In genomic region chr2:28995436-28995835, GRCm38 (mm10) we compare ENCODE assay signal across 21 mouse cellular contexts. TPM values are rescaled to one million over a fixed set of nuclear protein-coding genes. Genes with fewer than 3 reads are reported as not detected.
DNase-seq lines count a peak whose midpoint lies in the region; ATAC-seq lines count a peak whose summit lies in the region.
"Had no signal": no experiment of that assay in that cellular context is flagged by ENCODE, and none has a peak within 500 bp of the region (broad histone marks: within the 10 kb centered on the region; RNA-seq: fewer than 3 reads in every experiment).

No protein-coding gene starts in this region.

- H3K4me1 ChIP-seq in hindbrain, embryonic 16.5 days (ENCODE audit: control insufficient read depth, insufficient read depth, low read depth, low read length): peaks cover 12% of the 10 kb centered on the region
- peaks cover 36% of the 10 kb centered on the region for H3K4me1 ChIP-seq in midbrain, embryonic 13.5 days (replicated peaks)
- H3K4me1 ChIP-seq: heart, embryonic 13.5 days had no signal

- intact Hi-C loops in left cerebral cortex, postnatal 4 days (cut with DNase I): no loop called here
- intact Hi-C loops in left cerebral cortex, postnatal 14 days (cut with DNase I): no loop called here

- no peak overlapping the region for H3K4me3 ChIP-seq in hindbrain, embryonic 16.5 days (ENCODE audit: low read length)
- no peak overlapping the region for H3K4me3 ChIP-seq in midbrain, embryonic 13.5 days (replicated peaks)
- H3K4me3 ChIP-seq: heart, adult 2 months; heart, embryonic 13.5 days; myocyte had no signal

- H3K9me3 ChIP-seq in hindbrain, embryonic 16.5 days (ENCODE audit: control insufficient read depth, low read length): no peaks in the 10 kb centered on the region
- no peaks in the 10 kb centered on the region for H3K9me3 ChIP-seq in midbrain, embryonic 13.5 days
- H3K9me3 ChIP-seq: heart, embryonic 13.5 days had no signal

- 28% methylated on average over 4 of the region's 4 CpGs for WGBS in hindbrain, embryonic 16.5 days
- 25% methylated on average over 4 of the region's 4 CpGs for WGBS in midbrain, embryonic 13.5 days

- ATAC-seq in hindbrain, embryonic 16.5 days: peak; percentile 46; the same call in 1 of the 2 replicates
- peak; percentile 54; the same call in 1 of the 2 replicates for ATAC-seq in midbrain, embryonic 13.5 days
- ATAC-seq: activated CD4-positive, CD25-positive, alpha-beta regulatory T cell, adult 4 months; forebrain, postnatal 0 days; intestine, postnatal 0 days had no signal

- no peak overlapping the region for H3K4me2 ChIP-seq in hindbrain, embryonic 16.5 days (ENCODE audit: low read length)
- H3K4me2 ChIP-seq in midbrain, embryonic 13.5 days (replicated peaks): no peak overlapping the region
- H3K4me2 ChIP-seq: heart, embryonic 13.5 days had no signal

- H3K27ac ChIP-seq in hindbrain, embryonic 16.5 days (ENCODE audit: low read depth, low read length): no peak overlapping the region
- 0 out of 2 replicates have a peak overlapping the region, but pooled peaks have one; percentile 9 for H3K27ac ChIP-seq in midbrain, embryonic 13.5 days
- H3K27ac ChIP-seq: heart, adult 2 months; heart, embryonic 13.5 days had no signal

- peak; percentile 61 for DNase-seq in left cerebral cortex, postnatal 4 days
- DNase-seq in left cerebral cortex, postnatal 14 days (ENCODE audit: low spot score in 2 of 2): no peak
- peak; percentile 55 for DNase-seq in retina, postnatal 1 day
- DNase-seq in layer of hippocampus, postnatal 14 days (ENCODE audit: low spot score in 2 of 2): no peak
- no peak for DNase-seq in ovary, postnatal 10 days (ENCODE audit: low spot score)
- DNase-seq: adrenal gland, postnatal 14 days; cerebellum, adult 9-10 months; forebrain, postnatal 0 days; gastrocnemius, postnatal 36 days; heart, adult 2 months; heart, postnatal 14 days; lung, postnatal 4 days; thymus, postnatal 25 days had no signal

- no peak overlapping the region for H3K9ac ChIP-seq in hindbrain, embryonic 16.5 days (ENCODE audit: low read depth, low read length)
- H3K9ac ChIP-seq in midbrain, embryonic 13.5 days (replicated peaks): no peak overlapping the region
- H3K9ac ChIP-seq: forebrain, postnatal 0 days; heart, embryonic 13.5 days had no signal

- H3K27me3 ChIP-seq in hindbrain, embryonic 16.5 days (replicated peaks; ENCODE audit: control insufficient read depth, insufficient read depth, low read length): 0 out of 2 replicates have a peak, but pooled peaks cover 2% of the 10 kb centered on the region
- peaks cover 16% of the 10 kb centered on the region; the same call in 1 of the 2 replicates for H3K27me3 ChIP-seq in midbrain, embryonic 13.5 days

- no peaks in the 10 kb centered on the region for H3K36me3 ChIP-seq in hindbrain, embryonic 16.5 days (ENCODE audit: control insufficient read depth, insufficient read depth, low read length)
- H3K36me3 ChIP-seq in midbrain, embryonic 13.5 days: no peaks in the 10 kb centered on the region
- H3K36me3 ChIP-seq: heart, embryonic 13.5 days had no signal

RNA-seq across cellular contexts. Expression of gene Cfap77, which starts 59.4 kb away (rescaled TPM):
- 1 to 10 TPM; 1.0 to 1.5 TPM for total RNA-seq in left cerebral cortex, postnatal 4 days (2021)
- total RNA-seq in left cerebral cortex, postnatal 14 days (2021): under 1 TPM; 0.40 to 0.62 TPM
- 0.65 and 1.0 TPM in 2 replicates for polyA plus RNA-seq in hindbrain, embryonic 16.5 days (2015; fragmentation: Nextera tagmentation; extraction: Ambion mirVana)
- polyA plus RNA-seq in midbrain, embryonic 13.5 days (2015; fragmentation: Nextera tagmentation; extraction: Ambion mirVana): 0.48 and 0.63 TPM in 2 replicates
- 1 to 10 TPM in 1 of 2 experiments, under 1 TPM in 1; 0.69 to 1.2 TPM for total RNA-seq in layer of hippocampus, postnatal 14 days (2021)
- total RNA-seq: gastrocnemius, postnatal 36 days; heart, adult 2 months; liver, adult 2 months had no signal
- polyA plus RNA-seq: limb, embryonic 11.5 days had no signal

Comparison
In these comparisons a context has a peak if more than half of its experiments do, and no peak if none do; other contexts are left out.
1. DNase-seq: peak in left cerebral cortex, postnatal 4 days (single experiment) and retina, postnatal 1 day (single experiment); none in left cerebral cortex, postnatal 14 days (0 of 2), layer of hippocampus, postnatal 14 days (0 of 2) and ovary, postnatal 10 days (single experiment).